Mouse (Mus musculus): Measurements from ENCODE around the gene Polr2j. TPM values are rescaled to one million over a fixed set of nuclear protein-coding genes. Genes with fewer than 3 reads are reported as not detected.
A peak's percentile ranks its signal among the peaks of the same experiment; 100 is the strongest.

Polr2j gene
- total and polyA plus RNA-seq, 3 experiments: 117 to 160 (median 137) TPM

DNA sequence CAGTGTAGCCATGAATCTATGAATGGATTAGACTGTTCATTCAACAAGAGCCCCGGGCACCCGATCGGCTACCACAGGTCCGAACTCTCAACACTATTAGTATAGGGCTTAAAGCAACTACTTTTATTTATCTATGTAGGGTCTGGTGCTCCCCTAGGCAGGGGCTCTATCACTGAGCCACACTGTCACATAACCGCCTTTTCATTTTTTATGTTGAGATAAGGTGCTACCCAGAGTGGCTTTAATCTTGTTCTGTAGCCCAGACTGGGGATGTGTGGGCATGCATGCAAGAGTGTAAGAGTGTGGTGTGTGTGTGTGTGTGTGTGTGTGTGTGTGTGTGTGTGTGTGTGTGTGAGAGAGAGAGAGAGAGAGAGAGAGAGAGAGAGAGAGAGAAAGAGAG, 38.3 kb upstream of the Polr2j start:
- Histone ChIP-seq H3K9me3 (replicated peaks; ENCODE audit: low read length) (peaks cover 5% of the 10 kb centered on the region), H3K4me1 (ENCODE audit: control insufficient read depth in 1 of 2, insufficient read depth in 2 of 2) (0 out of 4 replicates have a peak, but pooled peaks cover 3 to 4% of the 10 kb centered on the region in 2 experiments), H3K36me3 (replicated peaks in 1 of 2; ENCODE audit: control insufficient read depth in 1 of 2, insufficient read depth in 1 of 2, low read length in 1 of 2) (no peaks in the 10 kb centered on the region), H3K4me3 (replicated peaks in 1 of 3; ENCODE audit: low read depth in 2 of 3, low read length in 2 of 3, poor library complexity in 1 of 3) (no peak overlapping the region), H3K27me3 (replicated peaks) (peaks cover 75% of the 10 kb centered on the region), H3K4me2 (ENCODE audit: insufficient read depth, low read depth, poor library complexity, severe bottlenecking) (no peak overlapping the region), H3K79me2 (replicated peaks; ENCODE audit: control insufficient read depth, extremely low read depth, insufficient read depth, poor library complexity, severe bottlenecking) (no peaks in the 10 kb centered on the region), H3K27ac (ENCODE audit: insufficient read depth, low read depth) (no peak overlapping the region), H3K9ac (ENCODE audit: insufficient read depth, low read depth) (no peak overlapping the region)
- in situ Hi-C loops (cut with MboI; ENCODE audit: low pct_ligation_motif_present, low pct_unique_long_range_greater_than_20kb, low sequenced_read_pairs) (no loop called here), dilution Hi-C loops (cut with MboI; ENCODE audit: extremely low pct_ligation_motif_present, extremely low pct_unique_long_range_greater_than_20kb, low sequenced_read_pairs) (no loop called here)
- TF ChIP-seq ZMIZ1 (IDR thresholded peaks at IDR 0.05; ENCODE audit: low read depth, low read length) (no peak), ELF1 (IDR thresholded peaks at IDR 0.05; ENCODE audit: low read depth, low read length) (no peak), KAT2A (IDR thresholded peaks at IDR 0.05; ENCODE audit: insufficient replicate concordance, low read length) (no peak), BHLHE40 (IDR thresholded peaks at IDR 0.05; ENCODE audit: low read depth, low read length) (no peak), PAX5 (IDR thresholded peaks at IDR 0.05; ENCODE audit: low read length) (no peak), RAD21 (IDR thresholded peaks at IDR 0.05; ENCODE audit: low read depth, low read length) (no peak), TCF12 (IDR thresholded peaks at IDR 0.05; ENCODE audit: low read depth, low read length) (no peak), ZKSCAN1 (IDR thresholded peaks at IDR 0.05; ENCODE audit: borderline replicate concordance, low read depth, low read length) (no peak), E2F4 (IDR thresholded peaks at IDR 0.05; ENCODE audit: insufficient replicate concordance, low read depth, low read length) (no peak), JUN (IDR thresholded peaks at IDR 0.05; ENCODE audit: insufficient read depth, low read depth, low read length) (no peak), IRF4 (IDR thresholded peaks at IDR 0.05; ENCODE audit: low read depth, low read length) (no peak), RCOR1 (conservative IDR thresholded peaks at IDR 0.05; ENCODE audit: low read depth, low read length) (no peak), GABPA (IDR thresholded peaks at IDR 0.05; ENCODE audit: insufficient replicate concordance, low read depth, low read length) (no peak), TBP (conservative IDR thresholded peaks at IDR 0.05; ENCODE audit: low read depth, low read length) (no peak), HCFC1 (IDR thresholded peaks at IDR 0.05; ENCODE audit: low read depth, low read length) (no peak), MYC (IDR thresholded peaks at IDR 0.05; ENCODE audit: low read depth, low read length) (no peak), POLR2A (IDR thresholded peaks at IDR 0.05; ENCODE audit: low read depth, low read length) (no peak), SIN3A (IDR thresholded peaks at IDR 0.05; ENCODE audit: low read length) (no peak)
- DNase-seq (ENCODE audit: extremely low read depth): no peak

- H3K9me3 ChIP-seq (replicated peaks; ENCODE audit: low read length): peaks cover 5% of the 10 kb centered on the region
- in situ Hi-C loops (cut with MboI; ENCODE audit: low pct_ligation_motif_present, low pct_unique_long_range_greater_than_20kb, low sequenced_read_pairs) (loop anchor here (5.0 kb wide), 1 partner anchor 55 kb away; the partner anchor contains the start of genes Alkbh4 and Lrwd1), dilution Hi-C loops (cut with MboI; ENCODE audit: extremely low pct_ligation_motif_present, extremely low pct_unique_long_range_greater_than_20kb, low sequenced_read_pairs) (no loop called here)
- H3K4me3 ChIP-seq (replicated peaks in 1 of 3; ENCODE audit: low read depth in 2 of 3, low read length in 2 of 3, poor library complexity in 1 of 3): no peak overlapping the region
- H3K9ac ChIP-seq (ENCODE audit: insufficient read depth, low read depth): no peak overlapping the region
- no peak for DNase-seq (ENCODE audit: extremely low read depth)
- H3K27me3 ChIP-seq (replicated peaks): peaks cover 69% of the 10 kb centered on the region
- H3K36me3 ChIP-seq (replicated peaks in 1 of 2; ENCODE audit: control insufficient read depth in 1 of 2, insufficient read depth in 1 of 2, low read length in 1 of 2): no peaks in the 10 kb centered on the region
- no peak overlapping the region for H3K27ac ChIP-seq (ENCODE audit: insufficient read depth, low read depth)
- TF ChIP-seq SMC3 (IDR thresholded peaks at IDR 0.05; ENCODE audit: low read depth, low read length): 0 out of 2 replicates have a peak, but pooled peaks have one; percentile 10
- no peak for TF ChIP-seq USF1 (IDR thresholded peaks at IDR 0.05; ENCODE audit: low read depth, low read length)
- TF ChIP-seq CTCF (conservative IDR thresholded peaks at IDR 0.05 in 1 of 2, IDR thresholded peaks at IDR 0.05 in 1 of 2; ENCODE audit: low read depth in 2 of 2, low read length in 2 of 2): peak; percentile 18 to 49; a peak in 2 of 4 replicates
- H3K4me1 ChIP-seq (ENCODE audit: control insufficient read depth in 1 of 2, insufficient read depth in 2 of 2): peaks cover 3 to 21% of the 10 kb centered on the region in 2 experiments; a peak in 2 of 4 replicates
- no peaks in the 10 kb centered on the region for H3K79me2 ChIP-seq (replicated peaks; ENCODE audit: control insufficient read depth, extremely low read depth, insufficient read depth, poor library complexity, severe bottlenecking)
- no peak overlapping the region for H3K4me2 ChIP-seq (ENCODE audit: insufficient read depth, low read depth, poor library complexity, severe bottlenecking)
Measured at GRCm38 (mm10) chr5:136082345-136082744, 34.1 kb upstream of the Polr2j start.
